ENCODE assay signal across 15 mouse cellular contexts in genomic region chr7:56590904-56591303, GRCm38 (mm10).
DNase-seq lines count a peak whose midpoint lies in the region; ATAC-seq and TF ChIP-seq lines count a peak whose summit lies in the region.
"Had no signal": no experiment of that assay in that cellular context is flagged by ENCODE, and none has a peak within 500 bp of the region (broad histone marks: within the 10 kb centered on the region; RNA-seq: fewer than 3 reads in every experiment).

No protein-coding gene starts in this region.

- no peaks in the 10 kb centered on the region for H3K27me3 ChIP-seq in hindbrain, embryonic 11.5 days (ENCODE audit: control insufficient read depth, insufficient read depth, low read length)
- no peaks in the 10 kb centered on the region for H3K27me3 ChIP-seq in hindbrain, embryonic 10.5 days (ENCODE audit: insufficient read depth, poor library complexity, severe bottlenecking)
- H3K27me3 ChIP-seq in forebrain, embryonic 12.5 days = no peaks in the 10 kb centered on the region
- no peaks in the 10 kb centered on the region for H3K27me3 ChIP-seq in hindbrain, postnatal 0 days (ENCODE audit: insufficient read depth, low read length)
- no peaks in the 10 kb centered on the region for H3K27me3 ChIP-seq in neural tube, embryonic 14.5 days (ENCODE audit: control insufficient read depth, insufficient read depth, low read length)
- H3K27me3 ChIP-seq: liver, embryonic 13.5 days had no signal

- WGBS in hindbrain, embryonic 11.5 days = 30% methylated on average over 4 of the region's 4 CpGs
- 39% methylated on average over 4 of the region's 4 CpGs for WGBS in hindbrain, embryonic 10.5 days
- 21% methylated on average over 4 of the region's 4 CpGs for WGBS in forebrain, embryonic 12.5 days
- WGBS in hindbrain, postnatal 0 days = 12% methylated on average over 4 of the region's 4 CpGs
- 22% methylated on average over 4 of the region's 4 CpGs for WGBS in neural tube, embryonic 14.5 days

- no peak overlapping the region for H3K27ac ChIP-seq in hindbrain, embryonic 11.5 days (ENCODE audit: low read depth, low read length)
- H3K27ac ChIP-seq in hindbrain, embryonic 10.5 days = no peak overlapping the region
- no peak overlapping the region for H3K27ac ChIP-seq in forebrain, embryonic 12.5 days
- peak overlapping the region; percentile 70; the same call in 1 of the 2 replicates for H3K27ac ChIP-seq in hindbrain, postnatal 0 days
- H3K27ac ChIP-seq in neural tube, embryonic 14.5 days (ENCODE audit: low read depth, low read length) = no peak overlapping the region
- H3K27ac ChIP-seq: gastrocnemius, adult 2 months; liver, embryonic 13.5 days had no signal

- no peaks in the 10 kb centered on the region for H3K36me3 ChIP-seq in hindbrain, embryonic 11.5 days (ENCODE audit: control insufficient read depth, insufficient read depth, low read length)
- H3K36me3 ChIP-seq in hindbrain, embryonic 10.5 days = no peaks in the 10 kb centered on the region
- H3K36me3 ChIP-seq in forebrain, embryonic 12.5 days (replicated peaks) = no peaks in the 10 kb centered on the region
- H3K36me3 ChIP-seq in hindbrain, postnatal 0 days (ENCODE audit: insufficient read depth, low read length) = no peaks in the 10 kb centered on the region
- H3K36me3 ChIP-seq in neural tube, embryonic 14.5 days (ENCODE audit: control insufficient read depth, insufficient read depth, low read length) = no peaks in the 10 kb centered on the region
- H3K36me3 ChIP-seq: G1E; liver, embryonic 13.5 days had no signal

- TF ChIP-seq CTCF in hindbrain, postnatal 0 days (IDR thresholded peaks at IDR 0.05; ENCODE audit: low read depth) = no peak

- peak; percentile 12 for DNase-seq in hindbrain, embryonic 11.5 days (ENCODE audit: low spot score)
- DNase-seq in hindbrain, embryonic 10.5 days (ENCODE audit: low spot score) = no peak
- peak; percentile 73 for DNase-seq in hindbrain, postnatal 0 days (ENCODE audit: low spot score)
- DNase-seq in adrenal gland, postnatal 10 days = no peak
- no peak for DNase-seq in thymus, postnatal 0 days (ENCODE audit: low spot score)
- DNase-seq: B cell, adult 2 months; cerebellum, adult 9-11 months; gastrocnemius, adult 2 months; kidney, adult 18-20 months; liver, embryonic 13.5 days; lung, postnatal 10 days had no signal

- no peak overlapping the region for H3K4me2 ChIP-seq in hindbrain, embryonic 11.5 days (replicated peaks; ENCODE audit: low read depth, low read length)
- no peak overlapping the region for H3K4me2 ChIP-seq in forebrain, embryonic 12.5 days
- H3K4me2 ChIP-seq in hindbrain, postnatal 0 days (ENCODE audit: low read depth, low read length) = no peak overlapping the region
- no peak overlapping the region for H3K4me2 ChIP-seq in neural tube, embryonic 14.5 days (ENCODE audit: low read depth, low read length)
- H3K4me2 ChIP-seq: liver, embryonic 13.5 days had no signal

- H3K9me3 ChIP-seq in hindbrain, embryonic 11.5 days (ENCODE audit: control insufficient read depth, low read length) = no peaks in the 10 kb centered on the region
- H3K9me3 ChIP-seq in hindbrain, embryonic 10.5 days = no peaks in the 10 kb centered on the region
- H3K9me3 ChIP-seq in forebrain, embryonic 12.5 days = no peaks in the 10 kb centered on the region
- H3K9me3 ChIP-seq in hindbrain, postnatal 0 days (ENCODE audit: low read length) = no peaks in the 10 kb centered on the region
- H3K9me3 ChIP-seq in neural tube, embryonic 14.5 days (ENCODE audit: control insufficient read depth, low read length) = no peaks in the 10 kb centered on the region
- H3K9me3 ChIP-seq: G1E; liver, embryonic 13.5 days had no signal

- H3K4me1 ChIP-seq in hindbrain, embryonic 11.5 days (replicated peaks; ENCODE audit: control insufficient read depth, insufficient read depth, low read length) = no peaks in the 10 kb centered on the region
- H3K4me1 ChIP-seq in hindbrain, embryonic 10.5 days (replicated peaks) = peaks cover 7% of the 10 kb centered on the region
- H3K4me1 ChIP-seq in forebrain, embryonic 12.5 days = peaks cover 9% of the 10 kb centered on the region; the same call in 1 of the 2 replicates
- H3K4me1 ChIP-seq in hindbrain, postnatal 0 days (ENCODE audit: insufficient read depth, low read length) = 0 out of 2 replicates have a peak, but pooled peaks cover 8% of the 10 kb centered on the region
- no peaks in the 10 kb centered on the region; the same call in 1 of the 2 replicates for H3K4me1 ChIP-seq in neural tube, embryonic 14.5 days (ENCODE audit: control insufficient read depth, insufficient read depth, low read length)
- H3K4me1 ChIP-seq: liver, embryonic 13.5 days had no signal

- no peak overlapping the region for H3K4me3 ChIP-seq in hindbrain, embryonic 11.5 days (ENCODE audit: low read depth, low read length)
- no peak overlapping the region for H3K4me3 ChIP-seq in hindbrain, embryonic 10.5 days
- no peak overlapping the region for H3K4me3 ChIP-seq in forebrain, embryonic 12.5 days (replicated peaks)
- H3K4me3 ChIP-seq in hindbrain, postnatal 0 days (ENCODE audit: low read length) = no peak overlapping the region
- H3K4me3 ChIP-seq in neural tube, embryonic 14.5 days (ENCODE audit: low read depth, low read length) = no peak overlapping the region
- H3K4me3 ChIP-seq: gastrocnemius, adult 2 months; liver, embryonic 13.5 days had no signal

- ATAC-seq in hindbrain, embryonic 11.5 days (ENCODE audit: low FRiP score) = peak; percentile 74
- ATAC-seq in forebrain, embryonic 12.5 days (ENCODE audit: low FRiP score) = peak; percentile 95
- ATAC-seq in hindbrain, postnatal 0 days = peak; percentile 96
- ATAC-seq in neural tube, embryonic 14.5 days (ENCODE audit: low read depth) = peak; percentile 86
- no peak for ATAC-seq in activated CD4-positive, CD25-positive, alpha-beta regulatory T cell, adult 4 months

- no peak overlapping the region for H3K9ac ChIP-seq in hindbrain, embryonic 11.5 days (ENCODE audit: low read depth, low read length)
- H3K9ac ChIP-seq in forebrain, embryonic 12.5 days = no peak overlapping the region
- no peak overlapping the region for H3K9ac ChIP-seq in hindbrain, postnatal 0 days (replicated peaks; ENCODE audit: low read length)
- H3K9ac ChIP-seq in neural tube, embryonic 14.5 days (replicated peaks; ENCODE audit: low read depth, low read length) = no peak overlapping the region
- H3K9ac ChIP-seq: liver, embryonic 13.5 days had no signal

Comparison
In these comparisons a context has a peak if more than half of its experiments do, and no peak if none do; other contexts are left out.
1. DNase-seq: peak in hindbrain, embryonic 11.5 days (single experiment) and hindbrain, postnatal 0 days (single experiment); none in hindbrain, embryonic 10.5 days (single experiment), adrenal gland, postnatal 10 days (single experiment) and thymus, postnatal 0 days (single experiment).